Mouse (Mus musculus): ENCODE results near the gene Hist1h1a. TPM values are rescaled to one million over a fixed set of nuclear protein-coding genes. Genes with fewer than 3 reads are reported as not detected.
"Not testable (repeated sequence)": the region's sequence is repeated elsewhere in the genome, so short reads cannot be mapped to it uniquely, and the experiment has no call there.

Hist1h1a gene
- total and polyA plus RNA-seq, 2 experiments from 2014 or later, result 138 TPM; not detected in 1

DNA sequence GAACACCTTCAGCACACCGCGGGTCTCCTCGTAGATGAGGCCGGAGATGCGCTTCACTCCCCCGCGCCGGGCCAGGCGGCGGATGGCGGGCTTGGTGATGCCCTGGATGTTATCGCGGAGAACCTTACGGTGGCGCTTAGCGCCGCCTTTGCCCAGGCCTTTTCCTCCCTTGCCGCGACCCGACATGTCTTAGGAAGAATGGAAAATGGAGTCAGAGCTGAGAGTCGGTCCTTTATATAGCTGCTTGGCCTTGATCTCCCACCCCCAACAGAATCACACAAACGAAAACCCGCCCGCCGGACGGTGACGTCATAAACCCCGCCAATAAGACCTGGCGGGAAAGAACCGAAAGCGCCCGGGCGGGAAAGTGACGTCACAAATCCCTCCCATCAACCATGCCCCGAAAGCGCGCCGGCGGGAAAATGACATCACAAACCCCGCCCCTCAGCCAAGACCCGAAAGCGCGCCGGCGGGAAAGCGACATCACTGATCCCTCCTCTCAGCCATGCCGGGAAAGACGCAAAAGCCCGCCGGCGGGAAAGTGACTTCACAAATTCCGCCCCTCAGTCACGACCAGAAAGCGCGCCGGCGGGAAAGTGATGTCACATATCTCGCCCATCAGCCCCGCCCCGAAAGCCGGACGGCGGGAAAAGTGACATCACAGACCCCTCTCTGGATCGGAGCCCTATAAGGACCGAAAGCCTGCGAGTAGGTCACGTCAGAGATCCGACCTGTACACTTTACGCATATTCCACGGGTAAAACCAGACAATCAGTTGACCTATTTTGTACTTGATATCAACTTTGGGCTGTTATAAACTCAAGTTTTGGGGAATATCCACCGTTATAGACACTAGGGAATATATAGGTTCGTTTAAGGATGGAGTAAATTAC is 2.2 kb upstream of the Hist1h1a start, which contains the start of gene Hist1h4a:
TSS of gene Hist1h4a (minus strand) at position 259 of the 893 bp plus-strand sequence.
- Histone ChIP-seq H3K4me1 (ENCODE audit: insufficient read depth, low read length) (peaks cover 8% of the 10 kb centered on the region; the same call in 1 of the 2 replicates), H3K9ac (replicated peaks; ENCODE audit: low read length, poor library complexity, severe bottlenecking) (peak within 1 kb of the TSS; percentile 52; the same call in 1 of the 2 replicates), H3K27me3 (ENCODE audit: insufficient read depth, low read length) (no peaks in the 10 kb centered on the region), H3K4me2 (ENCODE audit: low read depth, low read length, poor library complexity, severe bottlenecking) (peak within 1 kb of the TSS; percentile 82), H3K27ac (ENCODE audit: low read depth, low read length) (peak within 1 kb of the TSS; percentile 75), H3K4me3 (ENCODE audit: low read depth, low read length) (peak within 1 kb of the TSS; percentile 58), H3K36me3 (ENCODE audit: insufficient read depth, low read length) (no peaks in the 10 kb centered on the region), H3K9me3 (ENCODE audit: low read length) (no peaks in the 10 kb centered on the region)
- ATAC-seq (ENCODE audit: low FRiP score) (peak; percentile 84), DNase-seq (ENCODE audit: low spot score) (peak; percentile 99)
- TF ChIP-seq CTCF (IDR thresholded peaks at IDR 0.05), result peak; percentile 18
- WGBS, result under 1% methylated on average over 61 of the region's 72 CpGs

DNA sequence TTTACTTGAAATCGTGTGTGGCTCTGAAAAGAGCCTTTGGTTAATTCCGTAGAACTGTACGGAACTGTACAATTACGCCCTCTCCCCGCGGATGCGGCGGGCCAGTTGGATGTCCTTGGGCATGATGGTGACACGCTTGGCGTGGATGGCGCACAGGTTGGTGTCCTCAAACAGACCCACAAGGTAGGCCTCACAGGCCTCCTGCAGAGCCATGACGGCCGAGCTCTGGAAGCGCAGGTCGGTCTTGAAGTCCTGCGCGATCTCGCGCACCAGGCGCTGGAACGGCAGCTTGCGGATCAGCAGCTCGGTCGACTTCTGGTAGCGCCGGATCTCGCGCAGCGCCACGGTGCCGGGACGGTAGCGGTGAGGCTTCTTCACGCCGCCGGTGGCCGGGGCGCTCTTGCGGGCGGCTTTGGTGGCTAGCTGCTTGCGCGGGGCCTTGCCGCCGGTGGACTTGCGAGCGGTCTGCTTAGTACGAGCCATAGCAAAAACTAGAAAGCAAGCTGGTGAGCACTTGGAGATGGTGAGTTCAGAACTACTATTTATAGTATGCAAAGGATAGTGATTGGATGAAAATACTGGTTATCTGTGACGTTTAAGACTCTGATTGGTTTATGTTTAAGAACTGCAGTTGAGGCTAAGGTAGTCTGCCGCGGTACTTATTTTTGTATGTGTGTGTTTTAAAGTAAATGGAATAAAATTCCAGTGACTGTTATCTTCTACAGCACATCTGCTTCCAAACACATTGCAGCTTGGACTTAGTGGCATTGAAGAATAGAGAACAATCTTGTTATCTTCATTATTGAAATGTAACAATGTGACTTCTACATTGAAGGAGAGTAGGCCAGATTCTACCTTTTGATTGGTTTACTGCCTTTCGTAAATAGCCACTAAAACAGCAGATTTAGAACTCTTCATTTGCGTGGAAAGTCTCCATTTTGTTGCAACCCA is 1.3 kb upstream of the Hist1h1a start, which contains the start of gene Hist1h3a:
TSS of gene Hist1h3a (minus strand) at position 516 of the 951 bp plus-strand sequence.
- Histone ChIP-seq H3K4me2 (ENCODE audit: low read depth, low read length, poor library complexity, severe bottlenecking) (peak within 1 kb of the TSS; percentile 82), H3K9ac (replicated peaks; ENCODE audit: low read length, poor library complexity, severe bottlenecking) (peak within 1 kb of the TSS; percentile 25; the same call in 1 of the 2 replicates), H3K4me3 (ENCODE audit: low read depth, low read length) (peak within 1 kb of the TSS; percentile 58), H3K27ac (ENCODE audit: low read depth, low read length) (peak within 1 kb of the TSS; percentile 75)
- not testable (repeated sequence) for H3K4me1 ChIP-seq (ENCODE audit: insufficient read depth, low read length); H3K36me3 ChIP-seq (ENCODE audit: insufficient read depth, low read length); H3K27me3 ChIP-seq (ENCODE audit: insufficient read depth, low read length); H3K9me3 ChIP-seq (ENCODE audit: low read length)
- WGBS, result under 1% methylated on average over 25 of the region's 52 CpGs
- ATAC-seq (ENCODE audit: low FRiP score) (peak; percentile 70), DNase-seq (ENCODE audit: low spot score) (peak; percentile 93)

DNA sequence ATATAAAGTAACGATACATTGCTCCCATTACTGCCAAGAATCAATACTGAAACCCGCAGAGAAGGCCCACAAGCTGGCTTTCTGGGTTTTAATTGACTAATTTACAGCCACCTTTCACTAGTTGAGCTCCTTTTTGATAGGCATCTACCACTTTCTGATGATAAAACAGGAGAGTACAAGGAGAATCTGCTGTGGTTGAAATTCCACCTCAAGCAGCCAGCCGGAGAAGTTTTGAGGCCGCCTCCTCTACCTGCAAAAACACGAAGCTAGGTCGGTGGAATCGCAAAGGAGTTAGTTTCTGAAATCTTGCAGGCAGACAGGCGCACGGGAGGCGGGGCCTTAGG is 252 bp upstream of the Hist1h1a start:
- TF ChIP-seq CTCF (IDR thresholded peaks at IDR 0.05), result no peak
- peak overlapping the region; percentile 82 for H3K4me2 ChIP-seq (ENCODE audit: low read depth, low read length, poor library complexity, severe bottlenecking)
- DNase-seq (ENCODE audit: low spot score), result no peak
- H3K4me3 ChIP-seq (ENCODE audit: low read depth, low read length), result peak overlapping the region; percentile 58
- H3K27ac ChIP-seq (ENCODE audit: low read depth, low read length), result peak overlapping the region; percentile 67
- no peaks in the 10 kb centered on the region for H3K36me3 ChIP-seq (ENCODE audit: insufficient read depth, low read length)
- ATAC-seq (ENCODE audit: low FRiP score), result no peak
- H3K4me1 ChIP-seq (ENCODE audit: insufficient read depth, low read length), result 0 out of 2 replicates have a peak, but pooled peaks cover 4% of the 10 kb centered on the region
- H3K9me3 ChIP-seq (ENCODE audit: low read length), result no peaks in the 10 kb centered on the region
- 1% methylated on average over 10 of the region's 10 CpGs for WGBS
- no peaks in the 10 kb centered on the region for H3K27me3 ChIP-seq (ENCODE audit: insufficient read depth, low read length)
- H3K9ac ChIP-seq (replicated peaks; ENCODE audit: low read length, poor library complexity, severe bottlenecking), result peak overlapping the region; percentile 25; the same call in 1 of the 2 replicates

DNA sequence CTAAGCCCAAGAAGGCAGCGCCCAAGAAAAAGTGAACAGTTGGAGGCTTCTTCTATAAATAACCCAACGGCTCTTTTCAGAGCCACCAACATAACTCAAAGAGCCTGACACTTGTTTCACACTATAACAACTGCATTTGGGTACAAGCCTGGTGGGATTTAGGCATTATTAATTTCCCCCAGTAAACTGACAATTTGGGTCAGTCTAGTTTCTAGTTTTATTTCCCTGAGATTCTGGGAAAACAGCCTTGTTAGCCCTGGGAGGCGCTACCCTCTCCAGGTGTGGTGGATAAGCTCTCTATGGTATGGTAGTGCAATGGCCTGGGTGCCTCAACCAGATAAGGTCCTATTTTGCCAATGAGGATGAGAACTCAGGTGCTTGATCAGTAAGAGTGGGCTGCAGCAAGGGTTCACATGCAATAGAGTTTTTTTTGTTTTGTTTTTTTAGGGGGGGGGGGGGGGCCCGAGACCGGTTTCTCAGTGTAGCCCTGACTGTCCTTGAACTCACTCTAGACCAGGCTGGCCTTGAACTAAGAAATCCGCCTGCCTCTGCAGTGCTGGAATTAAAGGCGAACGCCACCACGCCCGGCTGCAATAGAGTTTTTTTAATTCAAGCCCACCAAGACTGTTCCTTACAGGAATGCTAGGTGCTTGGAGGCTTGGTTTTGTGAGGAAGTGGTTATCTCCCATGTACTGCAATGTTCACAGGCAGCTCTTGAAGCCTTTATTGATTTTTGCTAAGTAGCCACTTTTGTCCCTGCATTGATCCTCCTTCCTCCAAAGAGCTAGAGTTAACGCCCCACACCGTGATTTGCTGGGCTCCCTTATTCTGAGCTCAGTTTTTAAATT is 1.1 kb downstream of the Hist1h1a start:
- Histone ChIP-seq H3K27me3 (ENCODE audit: insufficient read depth, low read length) (no peaks in the 10 kb centered on the region), H3K27ac (ENCODE audit: low read depth, low read length) (peak overlapping the region; percentile 67; the same call in 1 of the 2 replicates), H3K36me3 (ENCODE audit: insufficient read depth, low read length) (no peaks in the 10 kb centered on the region), H3K9ac (replicated peaks; ENCODE audit: low read length, poor library complexity, severe bottlenecking) (peak overlapping the region; percentile 65; the same call in 1 of the 2 replicates), H3K9me3 (ENCODE audit: low read length) (no peaks in the 10 kb centered on the region), H3K4me3 (ENCODE audit: low read depth, low read length) (peak overlapping the region; percentile 58), H3K4me1 (ENCODE audit: insufficient read depth, low read length) (0 out of 2 replicates have a peak, but pooled peaks cover 4% of the 10 kb centered on the region), H3K4me2 (ENCODE audit: low read depth, low read length, poor library complexity, severe bottlenecking) (peak overlapping the region; percentile 82)
- no peak for DNase-seq (ENCODE audit: low spot score)
- no peak for TF ChIP-seq CTCF (IDR thresholded peaks at IDR 0.05)
- WGBS, result 36% methylated on average over 12 of the region's 12 CpGs
- ATAC-seq (ENCODE audit: low FRiP score), result no peak

DNA sequence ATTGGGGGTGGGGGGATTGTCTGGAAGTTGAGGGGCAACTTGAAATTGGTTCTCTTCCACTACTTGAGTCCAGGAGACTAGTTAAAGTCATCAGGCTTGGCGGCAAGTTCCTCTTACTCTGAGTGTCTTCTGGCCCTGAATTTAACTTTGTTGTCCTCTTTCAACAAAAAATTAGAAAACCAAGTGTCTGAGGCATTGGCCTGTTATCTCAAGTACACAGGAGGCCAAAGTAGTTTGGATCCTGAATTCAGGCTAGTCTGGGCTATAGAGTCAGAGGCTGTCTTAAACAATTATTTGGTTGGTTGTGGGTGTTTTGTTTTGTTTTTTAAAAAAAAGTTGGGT is 1.7 kb downstream of the Hist1h1a start:
- no peak for DNase-seq (ENCODE audit: low spot score)
- 54% methylated on average over 1 of the region's 1 CpGs for WGBS
- no peak overlapping the region for H3K4me3 ChIP-seq (ENCODE audit: low read depth, low read length)
- H3K27ac ChIP-seq (ENCODE audit: low read depth, low read length), result no peak overlapping the region
- no peaks in the 10 kb centered on the region for H3K27me3 ChIP-seq (ENCODE audit: insufficient read depth, low read length)
- no peaks in the 10 kb centered on the region for H3K36me3 ChIP-seq (ENCODE audit: insufficient read depth, low read length)
- no peaks in the 10 kb centered on the region for H3K9me3 ChIP-seq (ENCODE audit: low read length)
- TF ChIP-seq CTCF (IDR thresholded peaks at IDR 0.05), result no peak
- H3K4me2 ChIP-seq (ENCODE audit: low read depth, low read length, poor library complexity, severe bottlenecking), result no peak overlapping the region
- ATAC-seq (ENCODE audit: low FRiP score), result no peak
- H3K4me1 ChIP-seq (ENCODE audit: insufficient read depth, low read length), result 0 out of 2 replicates have a peak, but pooled peaks cover 4% of the 10 kb centered on the region
- H3K9ac ChIP-seq (replicated peaks; ENCODE audit: low read length, poor library complexity, severe bottlenecking), result no peak overlapping the region
